In the genomic region with DNA sequence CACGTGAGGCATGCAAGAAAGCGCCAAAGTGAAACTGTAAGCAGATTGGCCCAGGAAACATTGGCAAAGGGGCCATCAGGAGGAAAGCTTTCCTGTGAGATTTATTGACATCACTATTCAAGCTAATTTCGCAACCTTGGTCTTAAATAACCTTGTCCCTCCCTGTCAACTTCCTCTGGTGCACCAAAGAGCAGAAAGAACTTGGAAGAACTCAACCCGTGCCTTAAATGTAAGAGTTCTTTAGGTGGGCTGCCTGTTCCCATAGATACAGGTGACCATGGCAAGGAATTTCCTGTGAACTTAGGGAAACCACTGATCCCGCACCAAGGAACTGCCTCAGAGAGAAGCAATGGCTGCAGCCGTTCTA, we compare ENCODE assay signal across 12 mouse cellular contexts.
DNase-seq lines count a peak whose midpoint lies in the region; ATAC-seq lines count a peak whose summit lies in the region.
"Had no signal": no experiment of that assay in that cellular context is flagged by ENCODE, and none has a peak within 500 bp of the region (broad histone marks: within the 10 kb centered on the region; RNA-seq: fewer than 3 reads in every experiment).

No protein-coding gene starts in this region.

- H3K4me2 ChIP-seq in hindbrain, embryonic 14.5 days (replicated peaks) = no peak overlapping the region
- H3K4me2 ChIP-seq in hindbrain, embryonic 12.5 days (replicated peaks) = no peak overlapping the region
- H3K4me2 ChIP-seq in midbrain, embryonic 15.5 days = no peak overlapping the region
- H3K4me2 ChIP-seq in midbrain, embryonic 13.5 days (replicated peaks) = no peak overlapping the region
- 0 out of 2 replicates have a peak overlapping the region, but pooled peaks have one; percentile 15 for H3K4me2 ChIP-seq in neural tube, embryonic 15.5 days
- H3K4me2 ChIP-seq: heart, embryonic 12.5 days had no signal

- peak overlapping the region; percentile 70; the same call in 1 of the 2 replicates for H3K27ac ChIP-seq in hindbrain, embryonic 14.5 days
- H3K27ac ChIP-seq in hindbrain, embryonic 12.5 days = no peak overlapping the region
- 0 out of 2 replicates have a peak overlapping the region, but pooled peaks have one; percentile 21 for H3K27ac ChIP-seq in midbrain, embryonic 15.5 days
- H3K27ac ChIP-seq in midbrain, embryonic 13.5 days = no peak overlapping the region
- peak overlapping the region; percentile 74 for H3K27ac ChIP-seq in neural tube, embryonic 15.5 days (replicated peaks)

- peaks cover 17% of the 10 kb centered on the region for H3K4me1 ChIP-seq in hindbrain, embryonic 14.5 days (replicated peaks; ENCODE audit: control insufficient read depth, insufficient read depth, low read length)
- peaks cover 25% of the 10 kb centered on the region for H3K4me1 ChIP-seq in hindbrain, embryonic 12.5 days
- H3K4me1 ChIP-seq in midbrain, embryonic 15.5 days = peaks cover 31% of the 10 kb centered on the region
- H3K4me1 ChIP-seq in midbrain, embryonic 13.5 days (replicated peaks) = peaks cover 38% of the 10 kb centered on the region
- peaks cover 37% of the 10 kb centered on the region for H3K4me1 ChIP-seq in neural tube, embryonic 15.5 days
- H3K4me1 ChIP-seq: heart, embryonic 12.5 days had no signal

- ATAC-seq in hindbrain, embryonic 14.5 days (ENCODE audit: low FRiP score) = no peak
- no peak for ATAC-seq in hindbrain, embryonic 12.5 days (ENCODE audit: low FRiP score)
- no peak for ATAC-seq in midbrain, embryonic 15.5 days (replicated peaks)
- ATAC-seq in midbrain, embryonic 13.5 days = no peak
- peak; percentile 48; the same call in 1 of the 2 replicates for ATAC-seq in neural tube, embryonic 15.5 days (ENCODE audit: low FRiP score)

- no peaks in the 10 kb centered on the region for H3K36me3 ChIP-seq in hindbrain, embryonic 14.5 days (replicated peaks; ENCODE audit: control insufficient read depth, insufficient read depth)
- no peaks in the 10 kb centered on the region for H3K36me3 ChIP-seq in hindbrain, embryonic 12.5 days
- H3K36me3 ChIP-seq in midbrain, embryonic 15.5 days (replicated peaks) = no peaks in the 10 kb centered on the region
- no peaks in the 10 kb centered on the region for H3K36me3 ChIP-seq in midbrain, embryonic 13.5 days
- H3K36me3 ChIP-seq in neural tube, embryonic 15.5 days = no peaks in the 10 kb centered on the region
- H3K36me3 ChIP-seq: G1E; heart, embryonic 12.5 days had no signal

- no peaks in the 10 kb centered on the region for H3K9me3 ChIP-seq in hindbrain, embryonic 14.5 days (ENCODE audit: control insufficient read depth, low read length)
- H3K9me3 ChIP-seq in hindbrain, embryonic 12.5 days (replicated peaks) = no peaks in the 10 kb centered on the region
- H3K9me3 ChIP-seq in midbrain, embryonic 15.5 days = no peaks in the 10 kb centered on the region
- no peaks in the 10 kb centered on the region; the same call in 1 of the 2 replicates for H3K9me3 ChIP-seq in midbrain, embryonic 13.5 days
- no peaks in the 10 kb centered on the region for H3K9me3 ChIP-seq in neural tube, embryonic 15.5 days (replicated peaks)
- H3K9me3 ChIP-seq: heart, embryonic 12.5 days had no signal

- no peak overlapping the region for H3K4me3 ChIP-seq in hindbrain, embryonic 14.5 days (replicated peaks; ENCODE audit: low read length)
- H3K4me3 ChIP-seq in hindbrain, embryonic 12.5 days = no peak overlapping the region
- no peak overlapping the region for H3K4me3 ChIP-seq in midbrain, embryonic 15.5 days
- H3K4me3 ChIP-seq in midbrain, embryonic 13.5 days (replicated peaks) = no peak overlapping the region
- H3K4me3 ChIP-seq in neural tube, embryonic 15.5 days (replicated peaks) = no peak overlapping the region
- H3K4me3 ChIP-seq: heart, embryonic 12.5 days had no signal

- 44% methylated on average over 6 of the region's 6 CpGs for WGBS in hindbrain, embryonic 14.5 days
- 62% methylated on average over 6 of the region's 6 CpGs for WGBS in hindbrain, embryonic 12.5 days
- WGBS in midbrain, embryonic 15.5 days = 53% methylated on average over 6 of the region's 6 CpGs
- 51% methylated on average over 6 of the region's 6 CpGs for WGBS in midbrain, embryonic 13.5 days
- WGBS in neural tube, embryonic 15.5 days = 18% methylated on average over 6 of the region's 6 CpGs

- H3K9ac ChIP-seq in hindbrain, embryonic 14.5 days = no peak overlapping the region
- no peak overlapping the region for H3K9ac ChIP-seq in hindbrain, embryonic 12.5 days
- H3K9ac ChIP-seq in midbrain, embryonic 15.5 days = no peak overlapping the region
- no peak overlapping the region for H3K9ac ChIP-seq in midbrain, embryonic 13.5 days (replicated peaks)
- no peak overlapping the region for H3K9ac ChIP-seq in neural tube, embryonic 15.5 days (replicated peaks)
- H3K9ac ChIP-seq: heart, embryonic 12.5 days had no signal

- H3K27me3 ChIP-seq in hindbrain, embryonic 14.5 days (ENCODE audit: control insufficient read depth, insufficient read depth, low read length) = no peaks in the 10 kb centered on the region
- no peaks in the 10 kb centered on the region for H3K27me3 ChIP-seq in hindbrain, embryonic 12.5 days
- H3K27me3 ChIP-seq in midbrain, embryonic 15.5 days (replicated peaks) = no peaks in the 10 kb centered on the region
- H3K27me3 ChIP-seq in midbrain, embryonic 13.5 days = no peaks in the 10 kb centered on the region
- no peaks in the 10 kb centered on the region for H3K27me3 ChIP-seq in neural tube, embryonic 15.5 days (replicated peaks)
- H3K27me3 ChIP-seq: heart, embryonic 12.5 days had no signal

- DNase-seq in adrenal gland, postnatal 10 days = peak; percentile 36
- no peak for DNase-seq in adrenal gland, postnatal 25 days
- DNase-seq in hindbrain, embryonic 14.5 days (ENCODE audit: low spot score) = no peak
- DNase-seq in spleen, adult 12 weeks (ENCODE audit: low spot score) = no peak
- DNase-seq: cerebellum, adult 9-11 months; kidney, adult 18-20 months had no signal

Comparison
In these comparisons a context has a peak if more than half of its experiments do, and no peak if none do; other contexts are left out.
1. H3K27ac ChIP-seq: peak in hindbrain, embryonic 14.5 days (single experiment), midbrain, embryonic 15.5 days (single experiment) and neural tube, embryonic 15.5 days (single experiment); none in hindbrain, embryonic 12.5 days (single experiment) and midbrain, embryonic 13.5 days (single experiment).